Mouse (Mus musculus): ENCODE measurements around the gene Cldn19.

The Cldn19 gene

GRCm38 (mm10) chr4:119255351-119255750 lies at the start of gene Cldn19:
Gene Cldn19, plus strand, starts transcription at chr4:119255414.
- POLR2A ChIA-PET = interaction anchor here (0.6 to 3.7 kb wide), 24 partner anchors 8 to 295 kb away, joined by 3 to 23 read pairs (median 4); partner anchors contain the start of genes AU022252 (in 2 of the 4), P3h1 (in 2 of the 4), Ccdc30 (in 1 of the 4) and Ybx1 (in 1 of the 4)
- CTCF ChIA-PET = interaction anchor here in 3 of 4 experiments (0.8 to 2.4 kb wide), 4 partner anchors 16 to 173 kb away, joined by 3 to 7 read pairs (median 4); no protein-coding TSS in a partner anchor

DNA sequence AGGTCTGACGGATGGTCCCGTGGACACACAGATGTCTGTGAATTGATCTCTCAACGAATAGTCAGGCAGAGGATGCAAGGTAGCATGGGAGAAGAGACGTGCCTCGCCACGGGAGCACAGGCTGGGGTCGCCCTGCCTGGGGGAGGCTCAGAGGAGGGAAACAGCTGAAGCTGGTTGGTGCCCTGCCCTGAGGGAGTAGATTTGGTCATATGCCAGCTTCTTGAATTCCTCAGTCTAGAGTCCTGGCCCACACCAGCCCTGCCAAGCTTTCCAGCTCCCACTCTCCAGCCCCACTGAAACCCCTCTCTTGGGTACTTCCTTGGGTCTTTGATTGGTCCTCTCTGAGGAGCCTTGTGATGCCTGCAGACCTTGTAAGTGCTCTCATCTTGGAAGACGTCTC lies 38.5 kb upstream of the Cldn19 start:
- ChIA-PET POLR2A (interaction anchor here in 2 of 4 experiments (0.6 to 3.4 kb wide), 2 partner anchors 16 to 21 kb away, joined by 3 to 28 read pairs; partner anchors contain the start of genes AU022252 (in 1 of the 2) and P3h1 (in 1 of the 2)), CTCF (interaction anchor here in 1 of 4 experiments (1.6 kb wide), 1 partner anchor 59 kb away, joined by 3 read pairs; no protein-coding TSS in a partner anchor)

DNA sequence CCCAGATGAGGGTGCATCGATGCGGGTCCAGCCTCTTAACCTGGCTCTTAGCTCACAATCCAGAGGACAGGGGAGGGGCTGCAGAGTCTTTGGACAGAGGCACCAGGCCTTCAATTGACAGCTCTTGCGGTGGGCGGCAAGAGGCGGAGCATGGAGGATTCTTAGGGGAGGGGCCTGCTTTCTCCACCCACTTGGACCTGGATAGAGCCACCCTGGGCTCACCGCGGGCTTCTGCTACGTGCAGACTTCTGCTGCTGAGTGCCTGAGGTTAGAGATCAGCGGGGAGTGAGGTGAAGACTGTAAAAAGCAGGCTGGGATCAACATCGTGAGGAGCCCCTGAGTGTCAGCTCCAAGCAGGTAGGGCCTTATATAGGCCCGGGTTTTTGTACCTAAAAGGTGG lies 37.0 kb upstream of the Cldn19 start, which contains the start of gene Tmem269:
Tmem269 (minus strand) TSS at position 49 of the 400 bp plus-strand sequence.
- POLR2A ChIA-PET = interaction anchor here in 2 of 4 experiments (0.6 to 8.0 kb wide), 20 partner anchors 12 to 353 kb away, joined by 3 to 64 read pairs (median 4); partner anchors contain the start of genes AU022252 (in 2 of the 2), P3h1 (in 2 of the 2), Slc2a1 (in 1 of the 2) and Svbp (in 1 of the 2)

DNA sequence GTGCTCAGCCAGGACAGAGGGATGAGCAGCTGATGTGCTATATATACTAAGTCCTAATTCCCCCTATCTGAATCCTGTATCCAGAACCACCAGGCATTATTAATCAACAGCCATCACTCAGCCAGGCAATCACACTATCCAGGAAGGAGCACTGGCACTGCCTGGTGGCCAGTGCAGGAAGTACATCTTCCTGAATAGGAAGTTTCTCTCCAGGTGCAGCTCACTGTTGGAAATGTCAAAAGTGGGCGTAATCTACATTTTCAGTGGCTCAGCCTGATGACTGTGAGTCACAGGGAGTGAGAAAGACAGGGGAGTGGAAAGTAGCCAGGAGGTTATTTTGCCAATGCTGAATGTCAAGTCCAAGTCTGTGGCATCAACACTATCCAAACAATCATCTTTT lies 31.5 kb upstream of the Cldn19 start:
- ChIA-PET CTCF (interaction anchor here (0.6 to 2.6 kb wide), 28 partner anchors 8 to 510 kb away, joined by 3 to 21 read pairs (median 3); partner anchors contain the start of genes AU022252 (in 1 of the 4), Hivep3 (in 1 of the 4), P3h1 (in 1 of the 4) and Zfp691 (in 1 of the 4)), POLR2A (interaction anchor here in 3 of 4 experiments (0.5 to 8.0 kb wide), 22 partner anchors 9 to 177 kb away, joined by 3 to 64 read pairs (median 3); partner anchors contain the start of genes AU022252 (in 3 of the 3), P3h1 (in 3 of the 3) and Zfp691 (in 1 of the 3))

More for the DNA sequence above, 37.0 kb upstream of the Cldn19 start, which contains the start of gene Tmem269:
- CTCF ChIA-PET = interaction anchor here in 3 of 4 experiments (0.6 to 2.5 kb wide), 10 partner anchors 12 to 605 kb away, joined by 3 to 9 read pairs (median 4); no protein-coding TSS in a partner anchor

DNA sequence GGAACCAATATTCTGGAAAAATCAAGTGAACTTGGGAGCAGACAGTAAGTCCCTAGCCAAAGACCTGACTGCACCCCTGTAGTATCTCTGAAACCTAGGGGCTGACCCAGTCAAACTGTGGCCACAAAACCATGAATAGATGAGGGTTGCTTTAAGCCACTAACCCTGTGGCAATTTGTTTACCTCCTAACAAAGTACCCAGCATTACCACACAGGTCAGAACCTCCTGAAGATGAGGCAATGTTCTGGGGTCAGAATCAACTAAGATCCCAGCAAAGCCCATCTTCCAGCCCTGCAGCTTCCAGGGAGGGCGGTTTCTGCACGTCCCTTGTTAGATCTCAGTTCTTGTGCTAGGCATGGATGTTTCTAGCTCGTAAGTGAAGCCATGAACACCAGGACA lies 30.7 kb upstream of the Cldn19 start:
- ChIA-PET CTCF (interaction anchor here in 3 of 4 experiments (0.6 to 2.6 kb wide), 7 partner anchors 8 to 1632 kb away, joined by 3 to 21 read pairs (median 4); partner anchors contain the start of genes AU022252 (in 1 of the 3) and P3h1 (in 1 of the 3)), POLR2A (interaction anchor here in 3 of 4 experiments (0.7 to 8.0 kb wide), 15 partner anchors 8 to 116 kb away, joined by 3 to 64 read pairs (median 3); partner anchors contain the start of genes AU022252 (in 3 of the 3), P3h1 (in 3 of the 3), Slc2a1 (in 1 of the 3) and Ybx1 (in 1 of the 3))

GRCm38 (mm10) chr4:119225719-119226118 lies 29.5 kb upstream of the Cldn19 start:
- POLR2A ChIA-PET = interaction anchor here in 1 of 4 experiments (2.5 to 8.0 kb wide), 2 partner anchors 7 to 14 kb away, joined by 6 to 64 read pairs; partner anchors contain the start of genes AU022252 and P3h1
- CTCF ChIA-PET = interaction anchor here in 3 of 4 experiments (0.6 to 2.6 kb wide), 4 partner anchors 13 to 222 kb away, joined by 3 to 21 read pairs (median 4); no protein-coding TSS in a partner anchor

DNA sequence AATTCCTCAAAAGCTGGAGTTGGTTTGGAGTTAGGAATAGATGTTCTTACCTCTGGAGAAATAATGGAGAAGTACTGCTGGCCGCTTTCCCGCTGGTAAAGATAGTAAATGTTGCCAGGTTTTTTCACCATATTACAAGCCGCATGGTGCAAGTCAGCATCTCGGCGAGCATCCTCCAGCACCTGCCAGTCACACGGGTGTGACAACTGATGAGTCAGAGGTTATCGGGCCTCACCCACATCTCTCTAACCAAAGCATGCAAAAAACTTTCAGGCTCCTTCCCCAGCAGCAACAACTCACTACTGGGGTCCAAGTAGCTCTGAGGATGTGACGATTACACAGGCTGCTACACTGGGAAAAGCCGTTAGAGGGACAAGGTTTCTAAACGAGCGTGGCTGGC lies 28.5 kb upstream of the Cldn19 start:
- ChIA-PET POLR2A (interaction anchor here in 2 of 4 experiments (1.4 to 3.6 kb wide), 4 partner anchors 12 to 54 kb away, joined by 3 to 17 read pairs (median 5); no protein-coding TSS in a partner anchor), CTCF (interaction anchor here in 2 of 4 experiments (0.7 to 2.4 kb wide), 3 partner anchors 12 to 86 kb away, joined by 3 to 13 read pairs (median 3); no protein-coding TSS in a partner anchor)

DNA sequence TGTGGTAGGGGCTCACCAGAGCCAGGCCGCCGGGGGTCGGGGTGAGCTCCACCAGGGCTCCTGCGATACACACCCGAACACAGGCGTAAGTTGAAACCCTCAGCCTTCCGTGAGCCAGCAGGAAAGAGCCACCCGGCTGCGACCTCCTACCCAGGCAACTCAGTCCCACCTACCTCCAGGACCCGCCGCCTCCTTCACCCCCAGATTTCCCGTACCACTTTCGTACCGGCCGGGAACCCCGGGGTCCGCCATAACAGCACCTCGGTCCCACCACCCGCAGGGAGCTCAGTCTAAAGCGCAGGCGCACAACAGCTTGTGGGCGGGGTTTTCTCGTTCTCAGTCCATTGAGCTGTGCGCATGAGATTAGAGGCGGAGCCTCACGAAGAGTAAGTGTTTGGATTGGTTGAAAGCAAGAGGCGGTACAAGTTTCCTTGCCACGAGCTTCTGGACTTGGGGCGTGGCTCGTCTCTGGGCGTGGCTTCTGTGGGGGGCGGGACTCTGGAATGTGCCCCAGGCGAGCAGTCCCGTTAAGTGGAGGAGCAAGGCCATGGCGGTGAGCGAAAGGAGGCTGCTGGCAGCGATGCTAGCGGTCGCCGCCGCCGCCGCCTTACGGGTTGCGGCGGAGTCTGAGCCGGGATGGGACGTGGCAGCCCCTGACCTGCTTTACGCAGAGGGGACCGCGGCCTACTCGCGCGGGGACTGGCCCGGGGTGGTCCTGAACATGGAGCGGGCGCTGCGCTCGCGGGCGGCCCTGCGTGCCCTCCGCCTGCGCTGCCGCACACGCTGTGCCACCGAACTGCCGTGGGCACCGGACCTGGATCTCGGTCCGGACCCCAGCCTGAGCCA lies 22.6 kb upstream of the Cldn19 start, which contains the start of the genes AU022252 and P3h1:
AU022252 (minus strand) TSS at position 303 of the 846 bp plus-strand sequence.
P3h1 (plus strand) TSS at position 506 of the 846 bp plus-strand sequence.
- ChIA-PET POLR2A (interaction anchor here in 3 of 4 experiments (0.6 to 5.4 kb wide), 103 partner anchors 9 to 1396 kb away, joined by 3 to 64 read pairs (median 4); partner anchors contain the start of genes Slc2a1 (in 3 of the 3), Ccdc30 (in 2 of the 3), Cldn19 (in 2 of the 3) and Ppih (in 2 of the 3)), CTCF (interaction anchor here (0.5 to 1.6 kb wide), 24 partner anchors 9 to 251 kb away, joined by 3 to 14 read pairs (median 3); partner anchors contain the start of genes Slc2a1 (in 1 of the 4) and Ybx1 (in 1 of the 4))

- CTCF ChIA-PET = interaction anchor here (0.5 to 1.8 kb wide), 13 partner anchors 9 to 439 kb away, joined by 3 to 14 read pairs (median 3); partner anchors contain the start of genes Slc2a1 (in 1 of the 4) and Ybx1 (in 1 of the 4)
- POLR2A ChIA-PET = interaction anchor here in 3 of 4 experiments (0.6 to 5.4 kb wide), 62 partner anchors 9 to 1397 kb away, joined by 3 to 64 read pairs (median 5); partner anchors contain the start of genes Slc2a1 (in 3 of the 3), Cldn19 (in 2 of the 3), Ppih (in 2 of the 3) and Tmem269 (in 2 of the 3)
Observed at GRCm38 (mm10) chr4:119233256-119233901, 21.8 kb upstream of the Cldn19 start.

GRCm38 (mm10) chr4:119234348-119234747 lies 20.9 kb upstream of the Cldn19 start:
- ChIA-PET POLR2A (interaction anchor here in 3 of 4 experiments (0.8 to 5.4 kb wide), 17 partner anchors 10 to 163 kb away, joined by 3 to 64 read pairs (median 6); partner anchors contain the start of genes Cldn19 (in 2 of the 3), Slc2a1 (in 1 of the 3), Tmem269 (in 1 of the 3) and Ybx1 (in 1 of the 3)), CTCF (interaction anchor here in 2 of 4 experiments (0.5 to 1.8 kb wide), 4 partner anchors 13 to 439 kb away, joined by 3 to 5 read pairs (median 3); no protein-coding TSS in a partner anchor)

- POLR2A ChIA-PET = interaction anchor here (0.6 to 6.5 kb wide), 45 partner anchors 9 to 431 kb away, joined by 3 to 69 read pairs (median 4); partner anchors contain the start of genes Ybx1 (in 3 of the 4), Ppih (in 2 of the 4), Tmem269 (in 2 of the 4) and Cldn19 (in 1 of the 4)
- CTCF ChIA-PET = interaction anchor here (0.6 to 3.3 kb wide), 63 partner anchors 9 to 626 kb away, joined by 3 to 32 read pairs (median 3); partner anchors contain the start of genes Cldn19 (in 2 of the 4), Ppih (in 1 of the 4) and Tmem269 (in 1 of the 4)
Observed at GRCm38 (mm10) chr4:119238661-119239060, 16.6 kb upstream of the Cldn19 start.

- CTCF ChIA-PET = interaction anchor here (0.6 to 3.3 kb wide), 62 partner anchors 8 to 627 kb away, joined by 3 to 32 read pairs (median 3); partner anchors contain the start of genes Cldn19 (in 2 of the 4), Ppih (in 1 of the 4), Slc2a1 (in 1 of the 4) and Tmem269 (in 1 of the 4)
- POLR2A ChIA-PET = interaction anchor here (0.5 to 6.5 kb wide), 42 partner anchors 8 to 341 kb away, joined by 3 to 69 read pairs (median 4); partner anchors contain the start of genes Ybx1 (in 3 of the 4), Ppih (in 2 of the 4) and Tmem269 (in 2 of the 4)
Observed at GRCm38 (mm10) chr4:119239181-119239682, 16.0 kb upstream of the Cldn19 start.

DNA sequence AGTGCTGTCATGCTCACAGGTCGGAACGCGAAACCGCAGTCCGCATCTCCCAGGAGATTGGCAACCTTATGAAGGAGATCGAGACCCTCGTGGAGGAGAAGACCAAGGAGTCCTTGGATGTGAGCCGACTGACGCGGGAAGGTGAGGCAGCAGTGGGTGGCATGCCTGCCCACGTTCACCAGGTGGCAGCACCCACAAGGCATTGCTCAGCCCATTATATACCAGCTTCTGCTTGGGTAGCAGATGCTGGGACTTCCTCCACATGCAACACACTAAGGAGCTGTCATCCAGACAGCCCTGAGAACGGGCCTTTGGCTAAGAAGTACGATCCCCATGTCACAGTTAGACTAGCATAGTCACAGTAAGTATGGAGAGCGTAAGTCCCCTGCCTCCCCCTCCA lies 13.6 kb upstream of the Cldn19 start:
- ChIA-PET CTCF (interaction anchor here in 2 of 4 experiments (0.6 to 1.5 kb wide), 6 partner anchors 9 to 37 kb away, joined by 3 to 4 read pairs (median 3); partner anchors contain the start of genes AU022252 (in 1 of the 2) and P3h1 (in 1 of the 2)), POLR2A (interaction anchor here in 2 of 4 experiments (1.1 to 6.5 kb wide), 6 partner anchors 9 to 53 kb away, joined by 3 to 69 read pairs (median 3); partner anchors contain the start of genes Ybx1 (in 2 of the 2), AU022252 (in 1 of the 2) and P3h1 (in 1 of the 2))

- CTCF ChIA-PET = no interaction called here
- POLR2A ChIA-PET = interaction anchor here in 2 of 4 experiments (1.2 to 8.6 kb wide), 3 partner anchors 10 to 35 kb away, joined by 4 to 83 read pairs (median 69); partner anchors contain the start of genes AU022252 (in 1 of the 2) and P3h1 (in 1 of the 2)
Observed at GRCm38 (mm10) chr4:119242571-119242970, 12.6 kb upstream of the Cldn19 start.
